Mouse (Mus musculus) splenic B cell, adult 2 months (primary cell): ENCODE results near the gene Pnpla3.

Experiments
- DNase-seq: peaks from one replicate; pipeline ENCODE4 v3.0.0-alpha.2; 2011; ENCODE audit warnings: low read depth, low spot score
- H3K27me3 ChIP-seq: 2 replicates; pipeline ENCODE4 v1.6.1; 2012; ENCODE audit warnings: mild to moderate bottlenecking, low read length, moderate library complexity, mixed read lengths; ENCODE audit not compliant: control insufficient read depth, poor library complexity, insufficient read depth, severe bottlenecking
- H3K36me3 ChIP-seq: 2 replicates; pipeline ENCODE4 v1.6.1; 2012; ENCODE audit warnings: mild to moderate bottlenecking, low read length, moderate library complexity, mixed read lengths; ENCODE audit not compliant: control insufficient read depth, poor library complexity, insufficient read depth, severe bottlenecking

Gene Pnpla3

DNA sequence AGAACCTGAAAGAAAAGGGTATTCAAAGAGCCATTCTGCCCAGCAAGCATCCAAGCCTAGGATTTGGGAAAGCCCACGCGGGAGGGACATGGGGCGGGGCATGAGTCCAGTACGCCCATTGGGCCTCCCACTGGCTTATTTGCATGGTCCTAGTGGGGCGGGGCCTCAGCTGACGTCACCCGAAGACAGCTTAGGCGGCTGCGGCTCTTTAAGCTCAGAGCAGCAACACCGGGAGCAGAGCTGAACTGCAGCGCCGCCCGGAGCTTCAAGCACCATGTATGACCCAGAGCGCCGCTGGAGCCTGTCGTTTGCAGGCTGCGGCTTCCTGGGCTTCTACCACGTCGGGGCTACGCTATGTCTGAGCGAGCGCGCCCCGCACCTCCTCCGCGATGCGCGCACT, at the start of gene Pnpla3:
Gene Pnpla3, plus strand, starts transcription at position 238 of the 400 bp plus-strand sequence.
- peak; percentile 47 for DNase-seq
- Histone ChIP-seq H3K27me3 (peaks cover 2% of the 10 kb centered on the region; the same call in 1 of the 2 replicates), H3K36me3 (no peaks in the 10 kb centered on the region)

DNA sequence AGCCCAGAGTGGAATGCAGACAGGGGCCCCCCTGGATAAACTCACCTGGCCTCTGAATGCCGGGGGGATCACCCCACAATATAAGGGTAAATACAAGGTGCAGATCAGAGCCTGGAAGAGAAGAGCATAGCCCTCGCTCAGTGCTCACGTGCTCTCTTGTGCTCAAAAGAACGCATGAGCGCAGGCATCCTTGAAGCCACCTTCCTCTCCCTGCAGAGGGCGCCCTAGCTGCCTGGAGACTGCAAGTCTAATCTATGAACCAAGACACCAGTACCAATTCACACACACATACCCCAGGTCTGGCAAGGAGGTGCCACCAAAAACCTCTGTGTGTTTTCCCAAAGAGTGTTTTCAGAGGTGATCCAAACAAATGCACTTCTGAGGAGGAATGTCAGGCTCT, 47.0 kb upstream of the Pnpla3 start:
- H3K36me3 ChIP-seq, result no peaks in the 10 kb centered on the region
- H3K27me3 ChIP-seq, result no peaks in the 10 kb centered on the region
- DNase-seq, result no peak

DNA sequence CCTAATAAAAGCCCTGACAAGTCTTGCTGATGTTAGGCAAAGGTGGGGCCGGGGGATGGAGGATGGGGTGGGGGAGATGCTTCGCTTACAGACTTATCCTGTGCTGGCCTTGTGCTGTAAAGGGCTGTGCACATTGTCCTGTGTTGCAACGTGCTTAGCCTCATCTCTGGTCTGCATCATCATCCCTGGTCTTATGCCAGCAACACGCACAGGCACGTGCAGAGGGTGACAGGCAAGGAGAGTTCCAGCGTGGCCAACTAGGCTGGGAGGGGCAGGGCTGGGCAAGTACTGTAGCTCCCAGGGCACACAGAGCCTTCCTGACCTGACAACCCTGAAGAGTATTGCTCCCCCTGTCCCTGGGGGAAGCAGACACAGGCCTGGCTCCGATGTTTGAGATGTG, 46.6 kb upstream of the Pnpla3 start:
- no peak for DNase-seq
- H3K27me3 ChIP-seq, result no peaks in the 10 kb centered on the region
- no peaks in the 10 kb centered on the region for H3K36me3 ChIP-seq

DNA sequence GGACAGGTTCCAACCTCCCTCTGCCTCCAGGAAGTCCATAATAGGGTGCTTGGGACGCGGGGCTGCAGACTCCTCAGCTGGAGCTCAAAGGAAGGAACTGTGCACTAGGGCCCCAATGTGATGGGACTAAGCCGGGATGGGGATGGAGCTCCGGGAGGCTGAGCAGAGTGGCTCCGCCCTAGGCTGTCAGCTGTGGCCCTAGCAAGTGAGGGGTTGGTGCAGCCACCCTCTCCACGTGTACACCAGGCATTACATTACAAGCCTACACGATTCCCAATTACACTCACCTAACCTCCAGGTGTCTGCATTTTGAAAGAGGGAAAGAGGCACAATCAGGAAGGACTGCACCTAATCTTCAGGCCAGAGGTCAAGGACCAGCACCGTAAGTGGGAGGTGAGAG, 44.6 kb upstream of the Pnpla3 start, which contains the start of gene Pnpla5:
Gene Pnpla5, minus strand, starts transcription at position 101 of the 400 bp plus-strand sequence.
- Histone ChIP-seq H3K36me3 (no peaks in the 10 kb centered on the region), H3K27me3 (no peaks in the 10 kb centered on the region)
- no peak for DNase-seq

DNA sequence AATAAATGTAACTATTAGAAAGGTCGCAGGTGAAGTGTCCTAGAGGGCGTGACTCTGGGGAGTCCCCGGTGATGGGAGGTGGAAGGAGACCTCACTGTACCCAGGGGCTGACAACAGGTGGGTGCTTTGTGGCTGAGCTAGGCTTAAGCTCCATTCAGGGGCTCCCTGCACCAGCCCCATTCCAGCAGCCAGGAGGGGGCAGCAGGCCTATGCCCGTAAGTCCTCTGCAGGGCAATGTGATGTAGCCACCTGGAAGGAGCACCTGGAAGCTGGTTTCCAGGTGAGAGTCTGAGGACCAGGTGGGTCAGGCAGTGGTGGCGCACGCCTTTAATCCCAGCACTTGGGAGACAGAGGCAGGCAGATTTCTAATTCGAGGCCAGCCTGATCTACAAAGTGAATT, 43.6 kb upstream of the Pnpla3 start:
- no peaks in the 10 kb centered on the region for H3K36me3 ChIP-seq
- DNase-seq, result no peak

DNA sequence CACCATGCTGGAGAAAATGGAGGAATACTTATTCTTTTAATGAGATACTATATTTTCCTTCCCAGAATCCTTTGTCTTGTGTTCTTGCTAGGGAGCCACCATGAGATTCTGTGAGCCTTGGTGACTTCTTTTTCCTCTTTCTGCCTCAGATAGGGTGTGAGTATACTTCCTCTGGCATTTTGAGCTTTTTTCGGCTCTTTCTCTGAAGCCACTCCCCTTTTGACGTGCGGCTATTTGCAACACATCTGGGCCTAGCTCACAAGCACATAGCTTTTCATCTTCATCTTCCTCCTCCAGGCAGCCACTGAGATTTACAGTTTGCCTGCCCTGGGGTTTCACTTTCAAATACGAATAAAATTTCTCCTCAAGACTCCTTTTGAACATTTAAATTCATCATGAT, 41.2 kb upstream of the Pnpla3 start:
- DNase-seq, result no peak
- no peaks in the 10 kb centered on the region for H3K36me3 ChIP-seq
- H3K27me3 ChIP-seq, result no peaks in the 10 kb centered on the region

More for the DNA sequence above, 43.6 kb upstream of the Pnpla3 start:
- H3K27me3 ChIP-seq, result no peaks in the 10 kb centered on the region

DNA sequence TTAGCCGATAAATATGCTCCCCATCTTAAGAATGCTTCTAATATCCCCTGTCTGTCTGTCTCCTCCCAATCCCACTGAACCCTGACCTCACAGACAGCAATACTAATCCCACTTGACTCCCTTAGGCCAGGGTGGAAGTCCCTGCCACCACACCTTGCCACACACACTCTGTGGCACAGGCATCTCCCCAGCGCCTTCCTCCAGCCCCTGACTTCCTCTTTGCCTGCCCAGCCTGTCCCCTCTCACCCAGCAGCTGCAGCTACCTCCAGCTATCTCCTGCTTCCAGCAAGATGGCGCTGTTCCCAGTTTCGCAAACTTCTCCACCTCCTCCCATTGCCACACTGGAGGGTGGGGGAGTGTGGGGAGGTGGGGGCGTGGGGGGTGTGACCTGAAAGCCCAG, 40.8 kb upstream of the Pnpla3 start:
- no peaks in the 10 kb centered on the region for H3K27me3 ChIP-seq
- DNase-seq, result peak; percentile 5
- H3K36me3 ChIP-seq, result no peaks in the 10 kb centered on the region

DNA sequence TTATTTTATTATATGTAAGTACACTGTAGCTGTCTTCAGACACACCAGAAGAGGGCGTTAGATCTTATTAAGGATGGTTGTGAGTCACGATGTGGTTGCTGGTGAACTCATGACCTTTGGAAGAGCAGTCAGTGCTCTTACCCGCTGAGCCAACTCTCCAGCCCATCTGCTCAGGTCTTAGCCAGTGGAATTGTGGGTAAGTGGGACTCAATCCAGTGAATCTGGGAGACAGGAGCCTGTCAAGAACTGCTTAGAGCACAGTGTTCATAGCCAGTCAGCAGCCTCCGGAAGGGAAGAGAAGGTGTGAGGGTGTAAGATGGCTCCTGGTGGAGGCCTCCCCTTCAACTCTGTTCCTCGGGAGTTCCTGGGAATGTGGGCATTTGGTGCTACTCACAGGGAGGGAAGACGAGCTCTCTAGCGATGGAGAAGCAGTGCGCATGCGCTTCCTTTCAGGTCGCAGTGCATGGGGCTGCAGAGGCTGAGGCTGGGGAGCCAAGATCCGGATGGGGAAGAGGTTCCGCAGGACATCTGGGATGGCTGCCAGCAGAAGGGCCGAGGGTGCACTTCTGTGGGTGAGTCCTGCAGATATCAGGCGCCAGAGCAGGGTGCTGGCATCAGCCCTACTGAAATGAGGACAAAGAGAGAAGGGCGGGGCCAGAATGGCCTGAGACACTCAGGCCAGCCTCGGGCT, 36.4 kb upstream of the Pnpla3 start:
- DNase-seq, result no peak
- Histone ChIP-seq H3K36me3 (no peaks in the 10 kb centered on the region), H3K27me3 (no peaks in the 10 kb centered on the region)

DNA sequence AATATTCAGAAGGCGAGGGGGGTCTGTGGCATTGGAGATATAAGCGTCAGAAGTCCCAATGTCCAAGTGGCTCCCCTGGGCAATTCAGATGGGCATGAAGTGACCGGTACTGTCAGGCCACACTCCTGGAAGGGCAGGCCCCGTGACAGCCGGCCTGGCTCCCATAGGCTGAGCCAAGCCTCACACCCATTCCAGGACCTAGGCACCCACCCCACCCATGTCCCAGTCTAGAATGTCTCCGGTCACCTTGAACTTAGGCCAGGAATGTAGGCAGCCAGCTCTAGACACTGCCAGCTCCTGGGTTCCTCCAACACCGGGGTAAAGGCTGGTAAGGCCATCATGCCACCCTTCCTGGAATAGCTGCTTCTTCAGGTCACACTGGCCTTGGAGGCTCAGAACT, 35.7 kb upstream of the Pnpla3 start:
- no peaks in the 10 kb centered on the region for H3K27me3 ChIP-seq
- DNase-seq, result no peak
- no peaks in the 10 kb centered on the region for H3K36me3 ChIP-seq

DNA sequence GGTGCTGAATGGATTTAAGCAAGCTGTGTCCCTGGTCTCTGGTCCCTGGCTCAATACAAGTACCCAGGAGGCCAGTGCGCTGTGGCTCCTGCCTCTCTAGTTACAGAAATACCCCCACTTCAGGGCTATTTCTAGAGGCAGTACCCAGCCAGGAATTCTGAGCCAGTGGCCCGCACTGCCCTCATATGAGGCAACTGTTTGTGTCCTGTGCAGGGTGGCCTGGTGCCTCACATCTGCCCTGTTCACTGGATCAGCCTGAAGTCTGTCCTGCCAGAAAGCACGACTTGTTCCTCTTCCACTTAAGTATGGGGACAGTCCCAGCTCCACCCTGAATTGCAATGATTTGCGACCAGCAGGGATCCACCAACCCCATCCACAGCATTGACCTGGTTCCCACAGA, 34.2 kb upstream of the Pnpla3 start:
- DNase-seq, result no peak
- H3K36me3 ChIP-seq, result no peaks in the 10 kb centered on the region
- no peaks in the 10 kb centered on the region for H3K27me3 ChIP-seq

DNA sequence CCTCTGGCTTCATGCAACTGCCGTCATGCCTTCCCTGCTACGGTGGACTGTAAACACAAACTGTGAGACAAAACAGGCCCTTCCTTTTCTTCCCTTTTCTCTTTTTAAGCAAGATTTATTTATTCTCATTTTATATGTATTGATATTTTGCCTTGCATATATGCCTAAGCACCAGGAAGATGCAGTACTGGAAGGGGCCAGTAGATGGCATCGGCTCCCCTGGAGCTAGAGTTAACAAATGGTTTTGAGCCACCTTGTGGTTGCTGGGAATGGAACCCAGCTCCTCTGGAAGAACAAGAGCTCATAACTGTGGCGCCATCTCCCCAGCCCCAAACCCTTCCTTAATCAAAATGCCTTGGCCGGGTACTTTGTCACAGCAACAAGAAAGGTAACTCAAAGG, 32.2 kb upstream of the Pnpla3 start:
- Histone ChIP-seq H3K27me3 (no peaks in the 10 kb centered on the region), H3K36me3 (no peaks in the 10 kb centered on the region)
- DNase-seq, result peak; percentile 65

DNA sequence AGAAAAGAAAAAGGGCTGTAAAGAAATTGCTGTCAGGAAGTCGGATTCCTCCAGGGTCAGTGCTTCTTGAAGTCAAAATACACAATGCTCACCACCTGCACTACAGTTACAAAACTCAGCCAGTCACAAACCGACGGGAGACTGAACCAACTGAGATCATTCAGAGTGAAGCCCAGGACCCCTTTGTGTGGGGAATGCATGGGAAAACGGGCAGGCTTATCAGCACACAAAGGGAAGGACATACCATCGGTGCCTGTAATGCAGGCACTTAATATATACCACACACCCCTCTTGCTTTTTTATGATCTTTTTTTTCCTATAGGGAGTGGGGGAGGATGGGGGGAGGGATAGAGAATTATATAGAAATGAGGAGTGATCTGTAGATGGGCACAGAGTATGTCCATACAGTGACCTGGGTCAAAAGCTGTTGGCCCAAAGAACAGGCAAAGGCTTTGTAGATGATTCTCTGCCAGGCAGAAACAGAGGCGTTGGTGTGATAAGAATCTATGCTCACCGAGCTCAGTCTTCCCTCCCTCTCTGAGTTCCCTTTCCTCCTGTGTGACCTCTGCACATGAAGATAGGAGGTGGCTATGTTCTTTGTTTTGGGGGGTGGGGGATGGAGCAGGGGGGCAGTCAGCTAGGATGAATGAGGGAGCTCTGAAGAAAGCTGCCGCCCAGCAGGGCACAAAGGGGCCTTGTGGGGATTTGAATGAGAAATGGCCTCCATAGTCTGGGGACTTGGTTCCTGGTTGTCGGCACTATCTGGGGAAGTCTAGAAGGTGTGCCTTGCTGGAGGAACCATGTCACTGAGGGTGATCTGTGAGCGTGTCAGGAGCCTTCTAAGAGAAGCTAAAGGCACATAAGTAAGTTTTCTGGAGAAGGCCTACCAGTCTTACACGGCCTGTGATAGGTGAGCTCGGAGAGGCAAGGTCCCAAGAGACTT, 30.9 kb upstream of the Pnpla3 start:
- Histone ChIP-seq H3K27me3 (no peaks in the 10 kb centered on the region), H3K36me3 (no peaks in the 10 kb centered on the region)
- no peak for DNase-seq

DNA sequence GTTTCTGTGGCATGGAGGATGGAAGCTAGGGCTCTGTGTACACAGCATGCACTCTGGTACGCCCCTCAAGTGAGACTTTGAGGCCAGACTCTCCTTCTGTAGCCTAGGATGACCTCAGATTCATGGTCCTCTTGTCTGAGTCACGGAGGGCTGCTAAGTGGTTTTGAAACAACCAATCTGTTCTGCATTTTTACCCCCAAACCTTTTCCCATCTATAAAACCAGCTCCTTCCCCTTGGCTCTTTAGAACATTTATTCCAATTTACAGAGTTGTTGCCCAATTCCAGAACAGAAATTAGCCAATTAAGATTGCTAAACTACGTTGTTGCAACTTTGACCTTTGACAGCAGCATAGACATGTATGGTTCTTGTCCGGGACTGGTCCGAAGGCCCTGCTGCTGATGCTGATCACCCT, 28.0 kb upstream of the Pnpla3 start:
- no peaks in the 10 kb centered on the region for H3K27me3 ChIP-seq
- no peaks in the 10 kb centered on the region for H3K36me3 ChIP-seq
- DNase-seq, result no peak

DNA sequence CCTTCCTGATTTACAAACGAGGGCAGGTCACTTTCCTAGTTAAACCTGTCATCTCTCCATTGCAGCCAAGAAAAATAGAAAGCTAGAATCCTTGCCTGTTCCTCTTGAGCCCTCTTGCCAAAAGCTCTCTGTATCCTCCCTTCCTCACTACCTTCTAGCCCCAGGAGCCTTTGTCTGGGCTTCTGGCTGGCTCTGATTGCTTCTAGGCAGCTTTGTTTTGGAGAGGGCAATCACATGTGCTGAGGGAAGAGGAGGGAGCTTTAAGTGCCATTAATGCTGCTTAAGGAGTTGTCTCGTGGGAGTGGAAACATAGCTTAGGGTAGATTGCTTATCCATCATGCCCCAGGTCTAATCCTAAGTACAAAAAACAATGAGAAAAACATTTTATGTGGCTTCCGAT, 27.5 kb upstream of the Pnpla3 start:
- Histone ChIP-seq H3K36me3 (no peaks in the 10 kb centered on the region), H3K27me3 (no peaks in the 10 kb centered on the region)
- no peak for DNase-seq

DNA sequence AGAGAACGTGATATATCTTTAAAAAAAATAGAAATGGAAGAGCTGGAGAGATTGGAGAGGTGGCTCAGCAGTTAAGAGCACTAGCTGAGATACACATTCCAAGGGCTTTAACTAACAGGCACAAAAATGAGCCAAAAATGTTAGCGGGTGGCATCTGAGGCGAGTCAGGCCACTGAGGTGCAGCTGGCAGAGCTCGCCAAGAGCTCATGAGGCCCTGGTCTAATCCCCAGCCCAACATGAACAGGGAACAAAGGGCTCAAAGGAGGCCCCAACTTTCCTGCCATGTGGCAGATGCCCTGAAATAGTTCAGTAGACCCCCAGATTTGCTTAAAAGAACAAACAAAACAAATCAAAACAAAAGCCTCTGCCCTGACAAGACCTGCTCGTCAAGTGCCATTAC, 26.7 kb upstream of the Pnpla3 start:
- DNase-seq, result no peak
- no peaks in the 10 kb centered on the region for H3K27me3 ChIP-seq
- no peaks in the 10 kb centered on the region for H3K36me3 ChIP-seq
